Mouse (Mus musculus): ENCODE results near the gene Prkch. TPM values are rescaled to one million over a fixed set of nuclear protein-coding genes. Genes with fewer than 3 reads are reported as not detected.
A peak's percentile ranks its signal among the peaks of the same experiment; 100 is the strongest.

Gene Prkch
- polyA plus RNA-seq, 1 experiment from 2014 or later, result 8.0 TPM

GRCm38 (mm10) chr12:73585850-73586249 is 1.3 kb downstream of the Prkch start:
- Histone ChIP-seq H3K4me1 (ENCODE audit: control insufficient read depth, insufficient read depth, low read length) (no peaks in the 10 kb centered on the region), H3K36me3 (ENCODE audit: control insufficient read depth, insufficient read depth, low read length) (no peaks in the 10 kb centered on the region), H3K9ac (replicated peaks; ENCODE audit: low read depth, low read length) (peak overlapping the region; percentile 13; the same call in 1 of the 2 replicates), H3K4me3 (ENCODE audit: low read depth, low read length) (peak overlapping the region; percentile 60), H3K27ac (ENCODE audit: low read depth, low read length) (no peak overlapping the region), H3K4me2 (ENCODE audit: low read depth, low read length) (peak overlapping the region; percentile 95), H3K9me3 (ENCODE audit: control insufficient read depth, low read length) (no peaks in the 10 kb centered on the region), H3K27me3 (ENCODE audit: control insufficient read depth, insufficient read depth, low read length) (peaks cover 17% of the 10 kb centered on the region; the same call in 1 of the 2 replicates)
- 3% methylated on average over 7 of the region's 7 CpGs for WGBS
- ATAC-seq (ENCODE audit: low read depth), result no peak

GRCm38 (mm10) chr12:73587262-73587661 is 2.7 kb downstream of the Prkch start:
- H3K4me1 ChIP-seq (ENCODE audit: control insufficient read depth, insufficient read depth, low read length), result no peaks in the 10 kb centered on the region
- ATAC-seq (ENCODE audit: low read depth), result no peak
- H3K4me3 ChIP-seq (ENCODE audit: low read depth, low read length), result no peak overlapping the region
- peaks cover 17% of the 10 kb centered on the region; the same call in 1 of the 2 replicates for H3K27me3 ChIP-seq (ENCODE audit: control insufficient read depth, insufficient read depth, low read length)
- no peaks in the 10 kb centered on the region for H3K36me3 ChIP-seq (ENCODE audit: control insufficient read depth, insufficient read depth, low read length)
- WGBS, result 69% methylated on average over 3 of the region's 3 CpGs
- no peak overlapping the region; the same call in 1 of the 2 replicates for H3K4me2 ChIP-seq (ENCODE audit: low read depth, low read length)
- no peak overlapping the region for H3K27ac ChIP-seq (ENCODE audit: low read depth, low read length)
- no peaks in the 10 kb centered on the region for H3K9me3 ChIP-seq (ENCODE audit: control insufficient read depth, low read length)
- H3K9ac ChIP-seq (replicated peaks; ENCODE audit: low read depth, low read length), result no peak overlapping the region

- H3K27me3 ChIP-seq (ENCODE audit: control insufficient read depth, insufficient read depth, low read length), result peaks cover 8% of the 10 kb centered on the region; the same call in 1 of the 2 replicates
- H3K4me3 ChIP-seq (ENCODE audit: low read depth, low read length), result no peak overlapping the region
- no peak for ATAC-seq (ENCODE audit: low read depth)
- no peak overlapping the region for H3K4me2 ChIP-seq (ENCODE audit: low read depth, low read length)
- no peaks in the 10 kb centered on the region for H3K36me3 ChIP-seq (ENCODE audit: control insufficient read depth, insufficient read depth, low read length)
- WGBS, result 68% methylated on average over 15 of the region's 15 CpGs
- H3K9ac ChIP-seq (replicated peaks; ENCODE audit: low read depth, low read length), result no peak overlapping the region
- H3K9me3 ChIP-seq (ENCODE audit: control insufficient read depth, low read length), result no peaks in the 10 kb centered on the region
- no peaks in the 10 kb centered on the region for H3K4me1 ChIP-seq (ENCODE audit: control insufficient read depth, insufficient read depth, low read length)
- H3K27ac ChIP-seq (ENCODE audit: low read depth, low read length), result no peak overlapping the region
Observed at GRCm38 (mm10) chr12:73590627-73591276, 6.2 kb downstream of the Prkch start.

GRCm38 (mm10) chr12:73591625-73592024 is 7.0 kb downstream of the Prkch start:
- no peaks in the 10 kb centered on the region for H3K4me1 ChIP-seq (ENCODE audit: control insufficient read depth, insufficient read depth, low read length)
- H3K27me3 ChIP-seq (ENCODE audit: control insufficient read depth, insufficient read depth, low read length), result peaks cover 3% of the 10 kb centered on the region; the same call in 1 of the 2 replicates
- H3K36me3 ChIP-seq (ENCODE audit: control insufficient read depth, insufficient read depth, low read length), result no peaks in the 10 kb centered on the region
- no peak overlapping the region for H3K4me2 ChIP-seq (ENCODE audit: low read depth, low read length)
- 60% methylated on average over 9 of the region's 11 CpGs for WGBS
- H3K27ac ChIP-seq (ENCODE audit: low read depth, low read length), result no peak overlapping the region
- H3K9ac ChIP-seq (replicated peaks; ENCODE audit: low read depth, low read length), result no peak overlapping the region
- no peak for ATAC-seq (ENCODE audit: low read depth)
- H3K9me3 ChIP-seq (ENCODE audit: control insufficient read depth, low read length), result no peaks in the 10 kb centered on the region
- H3K4me3 ChIP-seq (ENCODE audit: low read depth, low read length), result no peak overlapping the region

- Histone ChIP-seq H3K9me3 (ENCODE audit: control insufficient read depth, low read length) (no peaks in the 10 kb centered on the region), H3K4me3 (ENCODE audit: low read depth, low read length) (no peak overlapping the region), H3K9ac (replicated peaks; ENCODE audit: low read depth, low read length) (no peak overlapping the region), H3K4me1 (ENCODE audit: control insufficient read depth, insufficient read depth, low read length) (no peaks in the 10 kb centered on the region), H3K36me3 (ENCODE audit: control insufficient read depth, insufficient read depth, low read length) (no peaks in the 10 kb centered on the region), H3K27ac (ENCODE audit: low read depth, low read length) (no peak overlapping the region), H3K4me2 (ENCODE audit: low read depth, low read length) (no peak overlapping the region), H3K27me3 (ENCODE audit: control insufficient read depth, insufficient read depth, low read length) (no peaks in the 10 kb centered on the region)
- ATAC-seq (ENCODE audit: low read depth), result no peak
- WGBS, result 88% methylated on average over 12 of the region's 12 CpGs
Observed at GRCm38 (mm10) chr12:73593021-73593798, 8.6 kb downstream of the Prkch start.

GRCm38 (mm10) chr12:73594177-73594745 is 9.7 kb downstream of the Prkch start:
- H3K4me2 ChIP-seq (ENCODE audit: low read depth, low read length), result no peak overlapping the region
- H3K9me3 ChIP-seq (ENCODE audit: control insufficient read depth, low read length), result no peaks in the 10 kb centered on the region
- H3K27me3 ChIP-seq (ENCODE audit: control insufficient read depth, insufficient read depth, low read length), result no peaks in the 10 kb centered on the region
- WGBS, result 92% methylated on average over 9 of the region's 9 CpGs
- H3K4me1 ChIP-seq (ENCODE audit: control insufficient read depth, insufficient read depth, low read length), result no peaks in the 10 kb centered on the region
- H3K27ac ChIP-seq (ENCODE audit: low read depth, low read length), result no peak overlapping the region
- no peak for ATAC-seq (ENCODE audit: low read depth)
- no peak overlapping the region for H3K4me3 ChIP-seq (ENCODE audit: low read depth, low read length)
- H3K36me3 ChIP-seq (ENCODE audit: control insufficient read depth, insufficient read depth, low read length), result no peaks in the 10 kb centered on the region
- no peak overlapping the region for H3K9ac ChIP-seq (replicated peaks; ENCODE audit: low read depth, low read length)

- Histone ChIP-seq H3K4me2 (ENCODE audit: low read depth, low read length) (no peak overlapping the region), H3K27me3 (ENCODE audit: control insufficient read depth, insufficient read depth, low read length) (no peaks in the 10 kb centered on the region), H3K9ac (replicated peaks; ENCODE audit: low read depth, low read length) (no peak overlapping the region), H3K9me3 (ENCODE audit: control insufficient read depth, low read length) (no peaks in the 10 kb centered on the region), H3K4me1 (ENCODE audit: control insufficient read depth, insufficient read depth, low read length) (no peaks in the 10 kb centered on the region), H3K27ac (ENCODE audit: low read depth, low read length) (no peak overlapping the region), H3K4me3 (ENCODE audit: low read depth, low read length) (no peak overlapping the region), H3K36me3 (ENCODE audit: control insufficient read depth, insufficient read depth, low read length) (no peaks in the 10 kb centered on the region)
- 61% methylated on average over 8 of the region's 8 CpGs for WGBS
- no peak for ATAC-seq (ENCODE audit: low read depth)
Observed at GRCm38 (mm10) chr12:73595226-73595625, 10.6 kb downstream of the Prkch start.

GRCm38 (mm10) chr12:73598241-73598640 is 13.6 kb downstream of the Prkch start:
- no peaks in the 10 kb centered on the region for H3K4me1 ChIP-seq (ENCODE audit: control insufficient read depth, insufficient read depth, low read length)
- H3K27me3 ChIP-seq (ENCODE audit: control insufficient read depth, insufficient read depth, low read length), result no peaks in the 10 kb centered on the region
- 72% methylated on average over 6 of the region's 6 CpGs for WGBS
- H3K27ac ChIP-seq (ENCODE audit: low read depth, low read length), result no peak overlapping the region
- H3K9ac ChIP-seq (replicated peaks; ENCODE audit: low read depth, low read length), result no peak overlapping the region
- no peak overlapping the region for H3K4me2 ChIP-seq (ENCODE audit: low read depth, low read length)
- H3K36me3 ChIP-seq (ENCODE audit: control insufficient read depth, insufficient read depth, low read length), result no peaks in the 10 kb centered on the region
- no peak overlapping the region for H3K4me3 ChIP-seq (ENCODE audit: low read depth, low read length)
- no peak for ATAC-seq (ENCODE audit: low read depth)
- H3K9me3 ChIP-seq (ENCODE audit: control insufficient read depth, low read length), result no peaks in the 10 kb centered on the region

- H3K4me1 ChIP-seq (ENCODE audit: control insufficient read depth, insufficient read depth, low read length), result no peaks in the 10 kb centered on the region
- no peak overlapping the region for H3K4me2 ChIP-seq (ENCODE audit: low read depth, low read length)
- H3K27ac ChIP-seq (ENCODE audit: low read depth, low read length), result no peak overlapping the region
- H3K9ac ChIP-seq (replicated peaks; ENCODE audit: low read depth, low read length), result no peak overlapping the region
- H3K4me3 ChIP-seq (ENCODE audit: low read depth, low read length), result no peak overlapping the region
- H3K36me3 ChIP-seq (ENCODE audit: control insufficient read depth, insufficient read depth, low read length), result no peaks in the 10 kb centered on the region
- no peaks in the 10 kb centered on the region for H3K27me3 ChIP-seq (ENCODE audit: control insufficient read depth, insufficient read depth, low read length)
- 67% methylated on average over 4 of the region's 4 CpGs for WGBS
- no peaks in the 10 kb centered on the region for H3K9me3 ChIP-seq (ENCODE audit: control insufficient read depth, low read length)
- no peak for ATAC-seq (ENCODE audit: low read depth)
Observed at GRCm38 (mm10) chr12:73600457-73600856, 15.9 kb downstream of the Prkch start.

All from neural tube, embryonic 14.5 days (tissue).